Mouse (Mus musculus): ENCODE results near the gene Adamts17. TPM values are rescaled to one million over a fixed set of nuclear protein-coding genes. Genes with fewer than 3 reads are reported as not detected.

Gene Adamts17
- total RNA-seq, 2 experiments from 2014 or later: 0.07 TPM; not detected in 1

DNA sequence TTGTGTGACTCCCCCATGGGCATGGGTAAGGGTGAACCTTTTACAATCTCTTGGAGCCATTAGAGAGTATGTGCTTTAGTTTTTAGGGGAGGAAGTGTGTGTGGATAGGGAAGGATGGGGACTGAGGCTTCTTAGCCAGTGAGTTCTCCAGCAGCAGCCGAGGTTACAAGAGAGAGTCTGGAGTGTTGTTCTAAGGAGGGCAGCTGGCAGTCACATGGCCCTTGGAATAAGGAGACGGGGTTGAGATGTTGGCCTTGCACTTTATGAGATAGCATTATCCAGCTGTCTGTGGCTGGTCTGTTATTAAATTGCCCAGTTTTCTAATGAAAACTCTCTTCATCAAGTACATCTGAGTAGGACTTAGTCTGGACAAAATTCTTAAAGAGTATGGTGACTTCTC lies 4.3 kb downstream of the Adamts17 start:
- no peak for ATAC-seq (ENCODE audit: poor library complexity, severe bottlenecking)

DNA sequence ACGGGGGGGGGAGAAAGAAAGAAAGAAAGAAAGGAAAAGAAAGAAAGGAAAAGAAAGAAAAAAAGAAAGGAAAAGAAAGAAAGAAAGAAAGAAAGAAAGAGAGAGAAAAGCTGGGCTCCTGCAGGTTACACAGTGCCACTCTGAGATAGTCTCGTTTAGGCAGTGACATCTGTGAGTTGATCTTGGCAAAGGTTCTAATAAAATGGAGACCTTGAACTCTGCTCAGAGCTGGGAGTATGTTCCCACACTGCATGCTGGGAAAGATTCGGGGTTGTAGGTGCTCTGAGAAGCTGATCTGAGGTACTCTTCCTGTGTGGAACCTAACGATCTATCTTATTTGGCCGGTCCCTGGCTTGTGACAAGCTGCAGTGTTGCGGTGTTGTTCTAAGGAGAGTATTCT lies 7.0 kb downstream of the Adamts17 start:
- no peak for ATAC-seq (ENCODE audit: poor library complexity, severe bottlenecking)

DNA sequence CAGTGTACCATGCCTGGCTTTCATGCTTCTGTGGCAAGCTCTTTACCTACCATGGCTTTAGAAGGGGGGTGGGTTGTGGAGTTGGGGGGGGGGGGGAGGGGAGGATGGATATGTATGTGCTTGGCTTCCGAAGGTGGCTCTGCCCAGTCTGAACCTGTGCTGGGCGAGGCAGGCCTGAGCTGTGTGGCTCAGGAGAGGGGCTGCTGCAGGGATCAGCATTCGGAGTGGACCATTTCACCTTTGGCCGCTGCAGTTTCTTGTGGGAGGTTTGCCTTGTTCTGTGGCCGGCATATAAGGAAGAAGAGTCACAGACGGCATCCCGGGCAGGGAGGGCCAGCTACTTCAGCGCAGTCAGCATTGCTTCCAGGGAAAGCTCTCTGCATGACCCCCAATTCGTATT lies 7.8 kb downstream of the Adamts17 start:
- no peak for ATAC-seq (ENCODE audit: poor library complexity, severe bottlenecking)

GRCm38 (mm10) chr7:66849316-66849715 lies 9.8 kb downstream of the Adamts17 start:
- no peak for ATAC-seq (ENCODE audit: poor library complexity, severe bottlenecking)

DNA sequence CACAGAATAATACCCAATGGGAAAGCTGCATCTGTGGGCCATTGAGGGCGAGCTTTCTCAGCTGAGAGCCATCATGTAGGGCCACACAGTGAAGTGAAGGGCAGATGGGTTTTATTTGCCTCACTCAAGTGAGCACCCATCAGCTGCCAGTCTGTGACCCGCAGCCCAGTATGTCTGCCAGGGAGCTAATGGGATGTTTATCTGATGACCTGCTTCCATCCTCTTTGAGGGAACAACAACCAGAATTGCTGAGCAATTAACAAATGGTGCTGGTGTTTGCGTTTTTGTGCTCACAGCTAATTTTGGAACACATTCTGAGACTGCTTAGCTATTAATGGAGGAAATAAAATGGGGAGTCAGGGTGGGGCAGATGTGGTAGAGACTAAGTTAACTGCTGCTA lies 12.6 kb downstream of the Adamts17 start:
- ATAC-seq (ENCODE audit: poor library complexity, severe bottlenecking): no peak

DNA sequence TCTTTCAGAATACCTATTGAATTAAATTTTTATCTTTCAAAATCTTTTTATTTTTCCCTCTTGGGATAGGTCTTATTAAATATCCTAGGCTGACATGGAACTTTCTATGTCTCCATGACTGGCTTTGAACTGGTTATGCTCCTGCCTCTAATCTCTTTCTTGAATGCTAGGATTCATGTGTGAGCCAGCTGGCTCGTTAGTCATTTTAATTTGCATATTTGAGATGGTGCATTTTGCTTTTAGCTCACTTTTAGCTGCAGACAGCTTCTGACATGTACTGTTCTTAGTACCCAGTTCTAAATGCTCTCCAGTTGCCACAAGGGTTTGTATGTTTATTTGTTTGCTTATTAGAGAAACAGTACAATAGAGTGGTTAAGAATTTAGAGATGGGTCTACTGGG lies 18.1 kb downstream of the Adamts17 start:
- ATAC-seq (ENCODE audit: poor library complexity, severe bottlenecking): no peak

- no peak for ATAC-seq (ENCODE audit: poor library complexity, severe bottlenecking)
These were observed 18.9 kb downstream of the Adamts17 start for GRCm38 (mm10) chr7:66858247-66859075.

- no peak for ATAC-seq (ENCODE audit: poor library complexity, severe bottlenecking)
These were observed 19.7 kb downstream of the Adamts17 start for GRCm38 (mm10) chr7:66859220-66859619.

- ATAC-seq (ENCODE audit: poor library complexity, severe bottlenecking): peak; percentile 82
These were observed 27.6 kb downstream of the Adamts17 start for GRCm38 (mm10) chr7:66866944-66867718.

DNA sequence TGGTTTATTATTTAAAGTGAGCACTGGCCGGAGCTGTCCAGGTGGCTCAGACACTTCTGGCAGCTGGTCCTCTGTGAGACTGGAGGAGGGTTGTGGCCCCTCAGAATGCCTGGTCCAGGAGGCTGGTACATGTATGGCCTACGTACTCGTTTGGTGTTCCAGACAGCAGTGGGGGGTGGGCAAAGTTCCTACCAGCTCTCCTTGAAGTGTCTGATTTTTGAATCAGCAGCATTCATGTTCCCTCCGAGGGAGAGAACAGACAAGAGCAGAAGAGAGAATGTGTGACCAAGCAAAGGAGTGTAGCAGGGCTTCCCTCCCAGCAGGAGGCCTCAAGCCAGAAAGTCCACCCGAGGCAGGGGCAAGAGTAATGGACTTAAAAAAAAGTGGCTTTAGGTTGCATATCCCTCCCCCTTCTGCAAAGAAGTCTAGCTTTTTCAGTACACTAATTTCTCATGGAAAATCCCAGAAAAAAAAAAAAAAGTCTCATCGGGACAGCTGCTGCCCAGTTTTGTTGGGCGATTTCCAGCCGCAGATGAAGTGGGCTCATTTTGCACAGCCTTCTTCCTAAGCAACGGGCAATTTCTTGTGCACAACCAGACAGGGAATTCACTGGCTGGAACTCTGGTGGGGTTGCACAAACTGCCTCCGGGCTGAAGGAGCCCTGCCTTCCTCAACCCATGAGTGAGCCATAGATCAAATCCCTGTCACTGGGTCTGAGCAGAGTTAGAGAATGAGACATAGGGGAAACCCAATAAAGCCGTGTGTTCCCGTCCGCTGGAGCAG lies 28.4 kb downstream of the Adamts17 start:
- no peak for ATAC-seq (ENCODE audit: poor library complexity, severe bottlenecking)

GRCm38 (mm10) chr7:66871520-66871919 lies 32.0 kb downstream of the Adamts17 start:
- ATAC-seq (ENCODE audit: poor library complexity, severe bottlenecking): no peak

GRCm38 (mm10) chr7:66871940-66872511 lies 32.5 kb downstream of the Adamts17 start:
- ATAC-seq (ENCODE audit: poor library complexity, severe bottlenecking): no peak

GRCm38 (mm10) chr7:66873235-66873634 lies 33.7 kb downstream of the Adamts17 start:
- no peak for ATAC-seq (ENCODE audit: poor library complexity, severe bottlenecking)

DNA sequence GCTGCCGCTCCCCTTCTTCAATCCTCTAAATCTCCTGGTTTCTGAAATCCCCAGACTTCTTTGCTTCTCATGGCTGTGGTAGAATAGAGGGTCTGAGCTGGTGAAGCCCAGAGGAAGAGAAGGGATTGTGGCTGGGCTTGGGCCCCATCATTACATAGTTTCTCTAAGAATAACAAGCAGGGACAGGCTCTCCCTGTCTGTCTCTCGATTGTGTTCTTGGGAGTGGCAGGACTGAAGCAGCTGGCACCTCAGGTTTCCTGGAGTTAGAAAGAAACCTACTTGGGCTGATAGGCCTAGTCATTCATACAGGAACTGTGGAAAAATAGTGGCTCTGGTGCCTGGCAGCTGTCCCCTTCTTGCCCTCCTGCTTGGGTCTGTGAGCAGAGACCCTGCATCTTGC lies 51.9 kb downstream of the Adamts17 start:
- ATAC-seq (ENCODE audit: poor library complexity, severe bottlenecking): no peak

GRCm38 (mm10) chr7:66892096-66892495 lies 52.6 kb downstream of the Adamts17 start:
- ATAC-seq (ENCODE audit: poor library complexity, severe bottlenecking): no peak

DNA sequence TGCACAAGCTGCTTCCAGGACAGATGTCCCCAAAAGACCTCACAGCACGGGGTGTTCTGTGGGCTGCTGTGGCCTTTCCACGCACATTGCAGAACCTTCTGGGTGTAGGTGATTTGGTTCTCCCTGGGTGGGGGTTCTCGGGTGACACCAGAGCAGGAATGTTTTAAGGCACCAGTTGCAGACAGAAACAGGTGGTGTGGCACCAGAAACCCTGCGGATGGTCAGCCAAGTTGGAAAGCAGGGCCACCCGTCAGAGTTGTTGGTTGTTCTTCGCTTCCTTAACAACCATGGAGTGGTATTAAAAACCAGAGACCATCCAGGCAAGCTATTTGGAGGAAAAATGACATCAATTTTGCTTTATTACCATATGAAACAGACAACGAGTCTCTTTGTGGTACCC lies 62.8 kb downstream of the Adamts17 start:
- no peak for ATAC-seq (ENCODE audit: poor library complexity, severe bottlenecking)

DNA sequence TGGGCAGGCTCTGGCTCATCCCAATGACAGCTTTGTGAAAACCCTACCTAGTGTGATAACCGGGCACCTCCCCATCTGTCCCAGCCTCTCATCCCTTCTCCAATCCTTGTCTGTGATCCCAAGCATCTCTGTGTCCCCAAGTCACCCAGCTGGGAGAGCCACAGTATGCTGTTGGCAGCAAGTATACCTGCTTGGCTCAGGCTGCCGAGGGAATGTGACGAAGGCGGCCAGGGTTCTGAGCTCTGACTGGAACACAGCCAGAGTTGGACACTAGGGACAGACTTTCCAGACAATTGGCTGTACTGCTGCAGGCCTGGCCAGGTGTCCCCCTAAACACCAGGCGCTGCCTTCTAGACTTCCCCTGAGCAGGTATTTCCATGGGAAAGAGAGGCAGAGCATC lies 63.5 kb downstream of the Adamts17 start:
- ATAC-seq (ENCODE audit: poor library complexity, severe bottlenecking): no peak

DNA sequence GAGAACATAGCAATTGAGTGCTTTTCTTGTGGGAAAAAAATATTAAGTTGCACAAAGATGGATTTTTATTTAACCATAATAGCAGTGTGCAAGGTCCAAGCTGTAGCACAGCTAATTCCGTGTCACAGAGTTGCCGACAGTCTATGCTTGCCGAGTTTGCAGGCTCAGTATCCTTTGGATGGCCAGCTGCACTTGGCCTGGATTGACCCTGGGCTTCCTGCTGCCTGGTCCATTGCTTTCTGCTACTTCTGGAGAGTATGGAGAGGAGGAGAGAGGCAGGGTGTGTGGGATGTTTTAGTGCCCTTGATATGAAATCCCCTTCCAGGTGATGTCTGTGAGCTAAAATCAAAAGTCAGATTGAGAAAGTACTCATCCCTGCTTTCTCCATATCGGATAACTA lies 66.4 kb downstream of the Adamts17 start:
- no peak for ATAC-seq (ENCODE audit: poor library complexity, severe bottlenecking)

DNA sequence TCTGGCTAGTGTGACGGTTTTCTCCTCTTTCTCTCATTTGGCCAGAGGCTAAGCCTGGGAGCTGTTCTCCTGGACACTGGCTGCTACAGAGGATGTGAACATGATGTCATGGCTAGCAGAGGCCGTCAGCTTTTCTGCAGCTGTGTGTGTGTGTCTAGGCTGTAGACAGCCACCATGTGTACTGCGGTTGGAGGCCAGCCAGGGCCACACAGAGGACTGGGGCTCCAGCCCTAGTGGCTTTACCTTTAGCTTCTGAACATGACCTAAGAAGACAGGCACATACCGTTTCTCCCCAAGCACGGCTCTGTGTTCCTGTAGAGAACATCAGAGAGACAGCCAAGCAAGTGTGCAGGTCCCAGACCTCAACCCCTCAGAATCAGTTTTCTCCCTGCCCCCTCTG lies 73.3 kb downstream of the Adamts17 start:
- no peak for ATAC-seq (ENCODE audit: poor library complexity, severe bottlenecking)

DNA sequence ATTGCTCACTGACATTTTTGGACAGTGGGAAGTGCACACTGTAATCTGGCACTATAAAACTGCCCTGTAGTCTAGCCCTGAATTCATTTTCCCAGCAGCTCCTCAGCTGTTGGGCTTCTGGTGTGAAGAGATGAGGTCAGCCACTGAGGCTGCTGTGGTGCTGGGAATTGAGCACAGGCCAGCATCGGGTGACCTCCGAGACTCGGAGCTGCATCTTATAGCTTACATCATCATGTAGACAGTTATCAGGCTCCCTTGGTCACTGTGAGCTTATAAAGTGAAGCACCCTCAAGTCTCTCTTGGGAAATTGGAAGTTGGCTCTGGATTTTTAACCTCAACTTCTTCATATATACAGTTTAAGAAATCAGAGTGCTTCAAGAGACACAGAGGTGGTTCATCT lies 84.1 kb downstream of the Adamts17 start:
- ATAC-seq (ENCODE audit: poor library complexity, severe bottlenecking): no peak

DNA sequence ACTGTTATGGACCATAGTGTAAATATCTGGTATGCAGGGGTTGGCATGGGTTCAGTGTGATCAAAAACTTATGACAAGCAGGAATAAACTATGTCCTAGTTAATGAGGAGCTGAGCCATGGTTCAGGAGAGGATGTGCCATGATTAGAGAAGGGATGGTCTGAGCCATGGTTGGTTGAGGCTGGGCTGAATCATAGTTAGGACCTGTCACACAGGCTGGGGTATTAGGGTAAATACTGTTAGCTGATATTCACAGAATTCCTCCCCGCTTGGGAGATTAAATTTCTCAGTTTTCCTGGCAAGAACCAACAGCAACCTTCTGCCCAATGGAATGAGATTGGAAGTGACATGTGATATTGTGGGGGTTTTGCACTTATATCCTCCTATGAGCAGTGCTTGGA lies 84.6 kb downstream of the Adamts17 start:
- ATAC-seq (ENCODE audit: poor library complexity, severe bottlenecking): no peak
